In genomic region chr6:115772201-115772600, GRCm38 (mm10) we compare ENCODE assay signal across 19 mouse cellular contexts. TPM values are rescaled to one million over a fixed set of nuclear protein-coding genes. Genes with fewer than 3 reads are reported as not detected.
DNase-seq lines count a peak whose midpoint lies in the region; ATAC-seq and TF ChIP-seq lines count a peak whose summit lies in the region.
"Had no signal": no experiment of that assay in that cellular context is flagged by ENCODE, and none has a peak within 500 bp of the region (broad histone marks: within the 10 kb centered on the region; RNA-seq: fewer than 3 reads in every experiment).

No protein-coding gene starts in this region.

- peak; percentile 63 for TF ChIP-seq CTCF in E14TG2a.4 (conservative IDR thresholded peaks at IDR 0.05; ENCODE audit: low read length)
- TF ChIP-seq CTCF in testis, adult 2 months (IDR thresholded peaks at IDR 0.05; ENCODE audit: control insufficient read depth, insufficient read depth, insufficient replicate concordance, low read depth, low read length): peak; percentile 28; the same call in 1 of the 2 replicates
- no peak; the same call in 1 of the 2 replicates for TF ChIP-seq CTCF in forebrain, postnatal 0 days (IDR thresholded peaks at IDR 0.05; ENCODE audit: low read depth)

- H3K27ac ChIP-seq in testis, adult 2 months (ENCODE audit: control insufficient read depth, insufficient read depth, low read depth, low read length): no peak overlapping the region
- H3K27ac ChIP-seq in forebrain, postnatal 0 days (ENCODE audit: low read depth, low read length): no peak overlapping the region
- H3K27ac ChIP-seq in forebrain, embryonic 16.5 days (ENCODE audit: low read length): no peak overlapping the region
- H3K27ac ChIP-seq: forebrain, embryonic 15.5 days; hindbrain, embryonic 10.5 days; limb, embryonic 13.5 days; liver, embryonic 14.5 days; neural tube, embryonic 15.5 days had no signal

- no peak overlapping the region for H3K4me2 ChIP-seq in forebrain, postnatal 0 days (ENCODE audit: low read depth)
- no peak overlapping the region for H3K4me2 ChIP-seq in forebrain, embryonic 16.5 days (ENCODE audit: low read length)
- H3K4me2 ChIP-seq: forebrain, embryonic 15.5 days; limb, embryonic 13.5 days; neural tube, embryonic 15.5 days had no signal

- no peak overlapping the region for H3K9ac ChIP-seq in forebrain, postnatal 0 days
- no peak overlapping the region for H3K9ac ChIP-seq in forebrain, embryonic 16.5 days (replicated peaks; ENCODE audit: low read depth, low read length)
- H3K9ac ChIP-seq: forebrain, embryonic 15.5 days; limb, embryonic 13.5 days; liver, embryonic 14.5 days; neural tube, embryonic 15.5 days had no signal

- DNase-seq in kidney, postnatal 25 days: peak; percentile 10 to 28
- no peak for DNase-seq in kidney, adult 9 months
- DNase-seq in NIH3T3 (ENCODE audit: low read depth): peak; percentile 23
- no peak for DNase-seq in forebrain, postnatal 0 days
- DNase-seq: adrenal gland, adult 8-10 months; cerebellum, adult 11 months; gastrocnemius, postnatal 36 days; kidney, adult 8-10 months; lung, postnatal 10 days had no signal

- H3K4me3 ChIP-seq in E14TG2a.4 (replicated peaks; ENCODE audit: low read length): no peak overlapping the region
- H3K4me3 ChIP-seq in testis, adult 2 months (ENCODE audit: control insufficient read depth, low read depth, low read length): no peak overlapping the region
- H3K4me3 ChIP-seq in forebrain, postnatal 0 days (ENCODE audit: low read depth, low read length): no peak overlapping the region
- H3K4me3 ChIP-seq in forebrain, embryonic 16.5 days (replicated peaks; ENCODE audit: low read length): no peak overlapping the region
- H3K4me3 ChIP-seq: forebrain, embryonic 15.5 days; hindbrain, embryonic 10.5 days; limb, embryonic 13.5 days; myocyte; neural tube, embryonic 15.5 days had no signal

- no peaks in the 10 kb centered on the region for H3K36me3 ChIP-seq in E14TG2a.4 (ENCODE audit: insufficient read depth, low read length)
- H3K36me3 ChIP-seq in testis, adult 2 months (ENCODE audit: control insufficient read depth, insufficient read depth, low read length): no peaks in the 10 kb centered on the region
- no peaks in the 10 kb centered on the region for H3K36me3 ChIP-seq in forebrain, postnatal 0 days (ENCODE audit: insufficient read depth)
- no peaks in the 10 kb centered on the region for H3K36me3 ChIP-seq in forebrain, embryonic 16.5 days (ENCODE audit: control insufficient read depth, insufficient read depth)
- H3K36me3 ChIP-seq: forebrain, embryonic 15.5 days; hindbrain, embryonic 10.5 days; neural tube, embryonic 15.5 days had no signal

- H3K9me3 ChIP-seq in E14TG2a.4 (ENCODE audit: low read length): no peaks in the 10 kb centered on the region
- H3K9me3 ChIP-seq in forebrain, postnatal 0 days (ENCODE audit: low read length): no peaks in the 10 kb centered on the region
- no peaks in the 10 kb centered on the region for H3K9me3 ChIP-seq in forebrain, embryonic 16.5 days (ENCODE audit: control insufficient read depth, low read length)
- H3K9me3 ChIP-seq: forebrain, embryonic 15.5 days; hindbrain, embryonic 10.5 days; limb, embryonic 13.5 days; neural tube, embryonic 15.5 days had no signal

- TF ChIP-seq POLR2A in testis, adult 2 months (IDR thresholded peaks at IDR 0.05; ENCODE audit: control insufficient read depth, low read depth, low read length): no peak

- H3K27me3 ChIP-seq in E14TG2a.4 (ENCODE audit: insufficient read depth, low read length): no peaks in the 10 kb centered on the region
- no peaks in the 10 kb centered on the region for H3K27me3 ChIP-seq in testis, adult 2 months (ENCODE audit: control insufficient read depth, insufficient read depth, low read length)
- no peaks in the 10 kb centered on the region for H3K27me3 ChIP-seq in forebrain, postnatal 0 days (ENCODE audit: insufficient read depth, low read length)
- H3K27me3 ChIP-seq in forebrain, embryonic 16.5 days (replicated peaks; ENCODE audit: control insufficient read depth, insufficient read depth, low read length): no peaks in the 10 kb centered on the region
- H3K27me3 ChIP-seq: forebrain, embryonic 15.5 days; limb, embryonic 13.5 days; neural tube, embryonic 15.5 days had no signal

- peaks cover 46% of the 10 kb centered on the region for H3K4me1 ChIP-seq in E14TG2a.4 (replicated peaks; ENCODE audit: low read depth, low read length)
- H3K4me1 ChIP-seq in testis, adult 2 months (ENCODE audit: control insufficient read depth, insufficient read depth, low read length): peaks cover 14% of the 10 kb centered on the region
- H3K4me1 ChIP-seq in forebrain, postnatal 0 days (ENCODE audit: insufficient read depth): peaks cover 22% of the 10 kb centered on the region; the same call in 1 of the 2 replicates
- H3K4me1 ChIP-seq in forebrain, embryonic 16.5 days (replicated peaks; ENCODE audit: control insufficient read depth, insufficient read depth, low read length): peaks cover 24% of the 10 kb centered on the region

- ATAC-seq in forebrain, postnatal 0 days: no peak
- ATAC-seq in forebrain, embryonic 16.5 days: no peak
- ATAC-seq: forebrain, embryonic 15.5 days had no signal

- 84% methylated on average over 6 of the region's 6 CpGs for WGBS in forebrain, postnatal 0 days
- 82% methylated on average over 6 of the region's 6 CpGs for WGBS in forebrain, embryonic 16.5 days

RNA-seq across cellular contexts. Expression of gene Cand2, which starts 2.1 kb away (rescaled TPM):
- polyA plus RNA-seq in testis, adult 2 months (2012; rRNA removed): 7.2 TPM in 2 replicates
- total RNA-seq in forebrain, postnatal 0 days (2014; rRNA removed): 5.2 and 6.6 TPM in 2 replicates
- polyA plus RNA-seq in forebrain, postnatal 0 days (2015; fragmentation: Nextera tagmentation; extraction: Ambion mirVana): 2.9 and 4.2 TPM in 2 replicates
- polyA plus RNA-seq in forebrain, embryonic 16.5 days (2015; fragmentation: Nextera tagmentation; extraction: Ambion mirVana): 16.7 and 17.9 TPM in 2 replicates

RNA-seq across cellular contexts. Expression of gene Tmem40, which starts 10.0 kb away (rescaled TPM):
- polyA plus RNA-seq in testis, adult 2 months (2012; rRNA removed): 0.53 and 0.93 TPM in 2 replicates
- total RNA-seq in forebrain, postnatal 0 days (2014; rRNA removed): 0.38 and 1.4 TPM in 2 replicates
- polyA plus RNA-seq in forebrain, postnatal 0 days (2015; fragmentation: Nextera tagmentation; extraction: Ambion mirVana): 0.73 and 1.1 TPM in 2 replicates
- polyA plus RNA-seq in forebrain, embryonic 16.5 days (2015; fragmentation: Nextera tagmentation; extraction: Ambion mirVana): 0.91 TPM in 1 of 2 replicates, not detected in the other
- total RNA-seq: adrenal gland, adult 8-10 months had no signal
- polyA plus RNA-seq: C2C12 had no signal

RNA-seq across cellular contexts. Expression of gene Rpl32, which starts 36.3 kb away (rescaled TPM):
- 597 and 654 TPM in 2 replicates for polyA plus RNA-seq in testis, adult 2 months (2012; rRNA removed)
- 1,524 and 2,855 TPM in 2 replicates for total RNA-seq in forebrain, postnatal 0 days (2014; rRNA removed)
- polyA plus RNA-seq in forebrain, postnatal 0 days (2015; fragmentation: Nextera tagmentation; extraction: Ambion mirVana): 1,212 and 1,517 TPM in 2 replicates
- 1,104 and 1,269 TPM in 2 replicates for polyA plus RNA-seq in forebrain, embryonic 16.5 days (2015; fragmentation: Nextera tagmentation; extraction: Ambion mirVana)

Comparison
In these comparisons a context has a peak if more than half of its experiments do, and no peak if none do; other contexts are left out.
1. DNase-seq: peak in kidney, postnatal 25 days (2 of 2) and NIH3T3 (single experiment); none in kidney, adult 9 months (single experiment) and forebrain, postnatal 0 days (single experiment).